Mouse (Mus musculus): Measurements from ENCODE around the gene Gm10668. TPM values are rescaled to one million over a fixed set of nuclear protein-coding genes. Genes with fewer than 3 reads are reported as not detected.
"Not testable (repeated sequence)": the region's sequence is repeated elsewhere in the genome, so short reads cannot be mapped to it uniquely, and the experiment has no call there.

Gene Gm10668
- total RNA-seq (2015; ENCODE audit: low replicate concordance): not detected in 2 replicates
- not detected in 2 replicates for total RNA-seq (2017; ENCODE audit: low replicate concordance)

DNA sequence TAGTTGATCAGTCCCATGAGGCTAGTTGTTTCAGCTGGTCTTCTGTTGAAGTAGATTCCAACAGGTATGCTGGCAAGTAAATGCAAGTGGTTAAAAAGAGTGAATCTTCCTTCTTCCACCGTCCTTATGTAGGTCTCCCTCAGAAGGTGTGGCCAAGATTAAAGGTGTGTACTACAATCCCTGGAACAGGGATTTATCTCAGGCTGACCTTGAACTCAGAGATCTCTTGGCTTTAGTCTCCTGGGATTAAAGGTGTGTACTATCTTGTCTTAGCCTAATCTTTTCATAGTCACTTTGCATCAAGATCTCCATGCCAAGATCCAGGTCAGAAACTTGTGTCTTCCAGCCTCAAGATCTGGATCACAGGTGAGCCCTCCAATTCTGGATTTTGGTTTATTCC is at the start of gene Gm10668:
Gene Gm10668, minus strand, starts transcription at position 101 of the 400 bp plus-strand sequence.
- not testable (repeated sequence) for ATAC-seq (replicated peaks; ENCODE audit: low FRiP score, poor library complexity, severe bottlenecking)

DNA sequence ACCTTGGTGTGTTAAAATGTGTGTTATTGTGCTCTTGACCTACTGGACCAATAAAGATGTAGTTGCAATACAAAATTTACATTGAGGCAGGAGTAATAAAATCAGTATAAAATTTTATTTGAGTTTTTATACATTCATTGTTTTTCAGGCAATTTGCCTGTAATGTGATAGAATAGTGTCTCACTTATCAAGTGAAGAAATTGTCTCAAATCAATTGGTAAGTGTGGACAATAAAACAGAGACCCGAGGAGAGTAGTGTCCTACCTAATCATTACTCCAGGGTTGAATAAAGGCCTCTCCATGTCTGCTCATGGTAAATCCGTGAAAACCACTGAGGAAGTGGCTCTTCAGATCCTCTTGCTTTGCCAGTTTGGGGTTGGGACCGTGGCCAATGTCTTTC is 40.5 kb upstream of the Gm10668 start, which contains the start of gene Vmn1r112:
Gene Vmn1r112, plus strand, starts transcription at position 301 of the 400 bp plus-strand sequence.
- not testable (repeated sequence) for ATAC-seq (replicated peaks; ENCODE audit: low FRiP score, poor library complexity, severe bottlenecking)

GRCm38 (mm10) chr7:20703116-20703515 is 27.3 kb downstream of the Gm10668 start, which contains the start of gene Vmn1r111:
Gene Vmn1r111, minus strand, starts transcription at chr7:20703216.
- ATAC-seq (replicated peaks; ENCODE audit: low FRiP score, poor library complexity, severe bottlenecking): not testable (repeated sequence)

Other genes with a start within 250 kb of the Gm10668 start
- not detected in 2 replicates for gene Vmn1r103, start 220.1 kb downstream of the Gm10668 start, total RNA-seq (2015; ENCODE audit: low replicate concordance)
- gene Vmn1r103, start 220.1 kb downstream of the Gm10668 start, total RNA-seq (2017; ENCODE audit: low replicate concordance): not detected in 2 replicates
- gene Vmn1r104, start 196.8 kb downstream of the Gm10668 start, total RNA-seq (2015; ENCODE audit: low replicate concordance): not detected in 2 replicates
- gene Vmn1r104, start 196.8 kb downstream of the Gm10668 start, total RNA-seq (2017; ENCODE audit: low replicate concordance): not detected in 2 replicates
- gene Gm5726, start 184.9 kb downstream of the Gm10668 start, total RNA-seq (2015; ENCODE audit: low replicate concordance): not detected in 2 replicates
- gene Gm5726, start 184.9 kb downstream of the Gm10668 start, total RNA-seq (2017; ENCODE audit: low replicate concordance): not detected in 2 replicates
- not detected in 2 replicates for gene Gm4141, start 154.4 kb downstream of the Gm10668 start, total RNA-seq (2015; ENCODE audit: low replicate concordance)
- not detected in 2 replicates for gene Gm4141, start 154.4 kb downstream of the Gm10668 start, total RNA-seq (2017; ENCODE audit: low replicate concordance)
- not detected in 2 replicates for gene Gm4513, start 131.6 kb downstream of the Gm10668 start, total RNA-seq (2015; ENCODE audit: low replicate concordance)
- gene Gm4513, start 131.6 kb downstream of the Gm10668 start, total RNA-seq (2017; ENCODE audit: low replicate concordance): not detected in 2 replicates
- not detected in 2 replicates for gene Vmn1r107, start 61.7 kb downstream of the Gm10668 start, total RNA-seq (2015; ENCODE audit: low replicate concordance)
- gene Vmn1r107, start 61.7 kb downstream of the Gm10668 start, total RNA-seq (2017; ENCODE audit: low replicate concordance): not detected in 2 replicates
- not detected in 2 replicates for gene Vmn1r111, start 27.4 kb downstream of the Gm10668 start, total RNA-seq (2015; ENCODE audit: low replicate concordance)
- gene Vmn1r111, start 27.4 kb downstream of the Gm10668 start, total RNA-seq (2017; ENCODE audit: low replicate concordance): not detected in 2 replicates
- gene Vmn1r112, start 40.6 kb upstream of the Gm10668 start, total RNA-seq (2015; ENCODE audit: low replicate concordance): not detected in 2 replicates
- not detected in 2 replicates for gene Vmn1r112, start 40.6 kb upstream of the Gm10668 start, total RNA-seq (2017; ENCODE audit: low replicate concordance)
- gene Vmn1r113, start 56.7 kb upstream of the Gm10668 start, total RNA-seq (2015; ENCODE audit: low replicate concordance): not detected in 2 replicates
- gene Vmn1r113, start 56.7 kb upstream of the Gm10668 start, total RNA-seq (2017; ENCODE audit: low replicate concordance): 1.1 TPM in 1 of 2 replicates, not detected in the other
- gene Vmn1r114, start 81.6 kb upstream of the Gm10668 start, total RNA-seq (2015; ENCODE audit: low replicate concordance): not detected in 2 replicates
- gene Vmn1r114, start 81.6 kb upstream of the Gm10668 start, total RNA-seq (2017; ENCODE audit: low replicate concordance): not detected in 2 replicates
- gene Vmn1r115, start 114.4 kb upstream of the Gm10668 start, total RNA-seq (2015; ENCODE audit: low replicate concordance): not detected in 2 replicates
- not detected in 2 replicates for gene Vmn1r115, start 114.4 kb upstream of the Gm10668 start, total RNA-seq (2017; ENCODE audit: low replicate concordance)
- not detected in 2 replicates for gene Vmn1r116, start 141.6 kb upstream of the Gm10668 start, total RNA-seq (2015; ENCODE audit: low replicate concordance)
- not detected in 2 replicates for gene Vmn1r116, start 141.6 kb upstream of the Gm10668 start, total RNA-seq (2017; ENCODE audit: low replicate concordance)
- not detected in 2 replicates for gene Vmn1r117, start 153.5 kb upstream of the Gm10668 start, total RNA-seq (2015; ENCODE audit: low replicate concordance)
- not detected in 2 replicates for gene Vmn1r117, start 153.5 kb upstream of the Gm10668 start, total RNA-seq (2017; ENCODE audit: low replicate concordance)
- gene Vmn1r118, start 181.7 kb upstream of the Gm10668 start, total RNA-seq (2015; ENCODE audit: low replicate concordance): not detected in 2 replicates
- not detected in 2 replicates for gene Vmn1r118, start 181.7 kb upstream of the Gm10668 start, total RNA-seq (2017; ENCODE audit: low replicate concordance)

Measured in erythroblast, adult 5-6 weeks (primary cell).